Mouse (Mus musculus) limb, embryonic 12.5 days (tissue): Measurements from ENCODE around the gene Xxylt1. TPM values are rescaled to one million over a fixed set of nuclear protein-coding genes. Genes with fewer than 3 reads are reported as not detected.

Experiments used
- ATAC-seq: fragments of 200-750 bp; cut with Nextera tagmentation; 2 replicates; pipeline ENCODE4 v1.8.0; 2017; ENCODE audit warnings: low read depth, moderate TSS enrichment; ENCODE audit not compliant: insufficient number of reproducible peaks, insufficient read depth, low FRiP score, low TSS enrichment
- H3K27ac ChIP-seq: fragments of 300-500 bp; sonication (generic); 2 replicates; pipeline ENCODE4 v1.5.1; 2016; ENCODE audit warnings: mild to moderate bottlenecking, moderate library complexity
- H3K27me3 ChIP-seq: fragments of 300-500 bp; sonication (generic); 2 replicates; pipeline ENCODE4 v1.6.1; 2016; ENCODE audit warnings: mild to moderate bottlenecking, moderate library complexity
- H3K36me3 ChIP-seq: fragments of 300-500 bp; sonication (generic); 2 replicates; pipeline ENCODE4 v1.6.1; 2016; ENCODE audit warnings: mild to moderate bottlenecking, moderate library complexity
- H3K4me1 ChIP-seq: fragments of 300-500 bp; sonication (generic); replicated peaks from 2 replicates; pipeline ENCODE4 v1.6.1; 2016
- H3K4me2 ChIP-seq: fragments of 300-500 bp; sonication (generic); 2 replicates; pipeline ENCODE4 v1.6.1; 2016; ENCODE audit warnings: mild to moderate bottlenecking, moderate library complexity
- H3K4me3 ChIP-seq: fragments of 300-500 bp; sonication (generic); replicated peaks from 2 replicates; pipeline ENCODE4 v1.5.1; 2016; ENCODE audit warnings: mild to moderate bottlenecking
- H3K9ac ChIP-seq: fragments of 300-500 bp; sonication (generic); replicated peaks from 2 replicates; pipeline ENCODE4 v1.6.1; 2016; ENCODE audit warnings: mild to moderate bottlenecking, moderate library complexity
- H3K9me3 ChIP-seq: fragments of 300-500 bp; sonication (generic); 2 replicates; pipeline ENCODE4 v1.6.1; 2016; ENCODE audit warnings: mild to moderate bottlenecking, moderate library complexity
- WGBS: fragments of 180-500 bp; shearing (Covaris S2); methylation state at CpG from one replicate; pipeline ENCODE4 v1.1.7; 2016; 5-methylcytosine and 5-hydroxymethylcytosine counted together
- polyA plus RNA-seq: library from polyadenylated mRNA; unstranded; fragments of >200 nt; fragmentation: Nextera tagmentation; extraction: Ambion mirVana; gene quantifications from 2 replicates; pipeline ENCODE4 v1.2.1, GENCODE M21; 2016

Xxylt1 gene
- polyA plus RNA-seq, 1 experiment from 2014 or later, result 22.4 TPM

- Histone ChIP-seq H3K4me2 (no peak overlapping the region), H3K36me3 (no peaks in the 10 kb centered on the region), H3K4me1 (peaks cover 18% of the 10 kb centered on the region), H3K9ac (no peak overlapping the region), H3K27ac (no peak overlapping the region), H3K9me3 (no peaks in the 10 kb centered on the region), H3K27me3 (no peaks in the 10 kb centered on the region), H3K4me3 (no peak overlapping the region)
- ATAC-seq, result no peak
- WGBS, result 72% methylated on average over 5 of the region's 5 CpGs
These were observed 58.9 kb downstream of the Xxylt1 start for GRCm38 (mm10) chr16:31022287-31022686.

- ATAC-seq, result no peak
- no peak overlapping the region for H3K9ac ChIP-seq
- H3K27me3 ChIP-seq, result no peaks in the 10 kb centered on the region
- 73% methylated on average over 3 of the region's 3 CpGs for WGBS
- no peaks in the 10 kb centered on the region for H3K9me3 ChIP-seq
- H3K4me3 ChIP-seq, result no peak overlapping the region
- peaks cover 15% of the 10 kb centered on the region for H3K4me1 ChIP-seq
- no peak overlapping the region for H3K27ac ChIP-seq
- H3K4me2 ChIP-seq, result no peak overlapping the region
- no peaks in the 10 kb centered on the region for H3K36me3 ChIP-seq
These were observed 61.7 kb downstream of the Xxylt1 start for GRCm38 (mm10) chr16:31019514-31019913.

GRCm38 (mm10) chr16:31017687-31018413, 63.4 kb downstream of the Xxylt1 start:
- H3K27me3 ChIP-seq, result no peaks in the 10 kb centered on the region
- no peaks in the 10 kb centered on the region for H3K36me3 ChIP-seq
- H3K9me3 ChIP-seq, result no peaks in the 10 kb centered on the region
- WGBS, result 92% methylated on average over 10 of the region's 10 CpGs
- no peak for ATAC-seq
- H3K27ac ChIP-seq, result no peak overlapping the region
- no peak overlapping the region for H3K4me2 ChIP-seq
- peaks cover 14% of the 10 kb centered on the region for H3K4me1 ChIP-seq
- no peak overlapping the region for H3K9ac ChIP-seq
- H3K4me3 ChIP-seq, result no peak overlapping the region

- no peak overlapping the region for H3K4me2 ChIP-seq
- no peak overlapping the region for H3K9ac ChIP-seq
- H3K4me1 ChIP-seq, result peaks cover 14% of the 10 kb centered on the region
- H3K27me3 ChIP-seq, result no peaks in the 10 kb centered on the region
- H3K9me3 ChIP-seq, result no peaks in the 10 kb centered on the region
- ATAC-seq, result no peak
- H3K4me3 ChIP-seq, result no peak overlapping the region
- H3K36me3 ChIP-seq, result no peaks in the 10 kb centered on the region
- 67% methylated on average over 2 of the region's 2 CpGs for WGBS
- H3K27ac ChIP-seq, result no peak overlapping the region
These were observed 64.6 kb downstream of the Xxylt1 start for GRCm38 (mm10) chr16:31016669-31017068.

GRCm38 (mm10) chr16:31016169-31016568, 65.1 kb downstream of the Xxylt1 start:
- Histone ChIP-seq H3K4me1 (peaks cover 14% of the 10 kb centered on the region), H3K4me2 (no peak overlapping the region), H3K4me3 (no peak overlapping the region)

GRCm38 (mm10) chr16:31015271-31015670, 66.0 kb downstream of the Xxylt1 start:
- Histone ChIP-seq H3K4me1 (peaks cover 9% of the 10 kb centered on the region), H3K9ac (no peak overlapping the region), H3K36me3 (no peaks in the 10 kb centered on the region), H3K4me2 (no peak overlapping the region), H3K27ac (no peak overlapping the region), H3K9me3 (no peaks in the 10 kb centered on the region), H3K4me3 (no peak overlapping the region), H3K27me3 (no peaks in the 10 kb centered on the region)
- WGBS, result 91% methylated on average over 1 of the region's 1 CpGs
- ATAC-seq, result no peak

More at GRCm38 (mm10) chr16:31016169-31016568, 65.1 kb downstream of the Xxylt1 start:
- Histone ChIP-seq H3K9ac (no peak overlapping the region), H3K27me3 (no peaks in the 10 kb centered on the region), H3K27ac (peak overlapping the region; percentile 12; the same call in 1 of the 2 replicates), H3K36me3 (no peaks in the 10 kb centered on the region), H3K9me3 (no peaks in the 10 kb centered on the region)
- no peak for ATAC-seq
- WGBS, result 73% methylated on average over 8 of the region's 8 CpGs

GRCm38 (mm10) chr16:31012236-31012635, 69.0 kb downstream of the Xxylt1 start:
- H3K4me3 ChIP-seq, result no peak overlapping the region
- 0 out of 2 replicates have a peak, but pooled peaks cover 3% of the 10 kb centered on the region for H3K36me3 ChIP-seq
- no peak overlapping the region for H3K9ac ChIP-seq
- H3K27me3 ChIP-seq, result no peaks in the 10 kb centered on the region
- no peaks in the 10 kb centered on the region for H3K4me1 ChIP-seq
- 91% methylated on average over 10 of the region's 10 CpGs for WGBS
- H3K27ac ChIP-seq, result no peak overlapping the region
- no peak for ATAC-seq
- no peak overlapping the region for H3K4me2 ChIP-seq
- H3K9me3 ChIP-seq, result no peaks in the 10 kb centered on the region

- H3K4me3 ChIP-seq, result no peak overlapping the region
- H3K27me3 ChIP-seq, result no peaks in the 10 kb centered on the region
- no peak overlapping the region for H3K4me2 ChIP-seq
- H3K4me1 ChIP-seq, result peaks cover 8% of the 10 kb centered on the region
- H3K9me3 ChIP-seq, result no peaks in the 10 kb centered on the region
- WGBS, result 81% methylated on average over 5 of the region's 5 CpGs
- no peak overlapping the region for H3K27ac ChIP-seq
- H3K9ac ChIP-seq, result no peak overlapping the region
- no peak for ATAC-seq
- 0 out of 2 replicates have a peak, but pooled peaks cover 9% of the 10 kb centered on the region for H3K36me3 ChIP-seq
These were observed 70.8 kb downstream of the Xxylt1 start for GRCm38 (mm10) chr16:31010443-31010842.

- Histone ChIP-seq H3K27ac (no peak overlapping the region), H3K4me2 (no peak overlapping the region), H3K9me3 (no peaks in the 10 kb centered on the region), H3K36me3 (0 out of 2 replicates have a peak, but pooled peaks cover 9% of the 10 kb centered on the region), H3K4me1 (peaks cover 29% of the 10 kb centered on the region), H3K9ac (no peak overlapping the region), H3K27me3 (no peaks in the 10 kb centered on the region), H3K4me3 (no peak overlapping the region)
- ATAC-seq, result no peak
- WGBS, result 88% methylated on average over 7 of the region's 7 CpGs
These were observed 72.9 kb downstream of the Xxylt1 start for GRCm38 (mm10) chr16:31008326-31008725.

- WGBS, result 89% methylated on average over 12 of the region's 12 CpGs
- Histone ChIP-seq H3K4me2 (no peak overlapping the region), H3K4me1 (peaks cover 36% of the 10 kb centered on the region), H3K9ac (no peak overlapping the region), H3K4me3 (no peak overlapping the region), H3K36me3 (0 out of 2 replicates have a peak, but pooled peaks cover 9% of the 10 kb centered on the region), H3K27ac (no peak overlapping the region), H3K9me3 (no peaks in the 10 kb centered on the region), H3K27me3 (no peaks in the 10 kb centered on the region)
- ATAC-seq, result no peak
These were observed 73.7 kb downstream of the Xxylt1 start for GRCm38 (mm10) chr16:31007582-31007981.

GRCm38 (mm10) chr16:31005693-31006092, 75.5 kb downstream of the Xxylt1 start:
- no peaks in the 10 kb centered on the region for H3K9me3 ChIP-seq
- H3K4me1 ChIP-seq, result peaks cover 44% of the 10 kb centered on the region
- H3K36me3 ChIP-seq, result 0 out of 2 replicates have a peak, but pooled peaks cover 9% of the 10 kb centered on the region
- H3K9ac ChIP-seq, result no peak overlapping the region
- no peak overlapping the region for H3K27ac ChIP-seq
- no peak overlapping the region for H3K4me2 ChIP-seq
- no peaks in the 10 kb centered on the region for H3K27me3 ChIP-seq
- H3K4me3 ChIP-seq, result no peak overlapping the region
- 71% methylated on average over 7 of the region's 7 CpGs for WGBS
- no peak for ATAC-seq
